In genomic region chr2:78459444-78459843, GRCm38 (mm10) we compare ENCODE assay signal across 28 mouse cellular contexts.
"Had no signal": no experiment of that assay in that cellular context is flagged by ENCODE, and none has a peak within 500 bp of the region (broad histone marks: within the 10 kb centered on the region; RNA-seq: fewer than 3 reads in every experiment).

No protein-coding gene starts in this region.

- DNase-seq: cerebellum, adult 2 months; cerebellum, adult 8-10 months; cerebellum, adult 9-10 months; cerebellum, adult 9-11 months; cerebellum, postnatal 10 days; cerebellum, postnatal 14 days; cerebellum, postnatal 25 days; cerebellum, postnatal 36 days; embryo, embryonic 11 days; forebrain, postnatal 0 days; gastrocnemius, adult 2 months; gastrocnemius, postnatal 10 days; gastrocnemius, postnatal 14 days; gastrocnemius, postnatal 25 days; gastrocnemius, postnatal 36 days; heart, adult 11 months; heart, adult 18-20 months had no signal

- H3K27me3 ChIP-seq: embryonic facial prominence, embryonic 12.5 days; embryonic facial prominence, embryonic 13.5 days; embryonic facial prominence, embryonic 15.5 days; forebrain, embryonic 12.5 days; forebrain, embryonic 13.5 days; forebrain, embryonic 15.5 days had no signal

- H3K36me3 ChIP-seq: embryonic facial prominence, embryonic 10.5 days; embryonic facial prominence, embryonic 12.5 days; embryonic facial prominence, embryonic 13.5 days; embryonic facial prominence, embryonic 15.5 days; forebrain, embryonic 10.5 days; forebrain, embryonic 12.5 days; forebrain, embryonic 15.5 days had no signal

- H3K9me3 ChIP-seq: embryonic facial prominence, embryonic 10.5 days; embryonic facial prominence, embryonic 12.5 days; embryonic facial prominence, embryonic 13.5 days; embryonic facial prominence, embryonic 15.5 days; forebrain, embryonic 10.5 days; forebrain, embryonic 12.5 days; forebrain, embryonic 15.5 days had no signal

- H3K9ac ChIP-seq: embryonic facial prominence, embryonic 12.5 days; embryonic facial prominence, embryonic 13.5 days; embryonic facial prominence, embryonic 15.5 days; forebrain, embryonic 12.5 days; forebrain, embryonic 13.5 days; forebrain, embryonic 15.5 days; forebrain, postnatal 0 days had no signal

- ATAC-seq: forebrain, embryonic 13.5 days; forebrain, embryonic 14.5 days; forebrain, embryonic 15.5 days; forebrain, embryonic 16.5 days; forebrain, postnatal 0 days had no signal

- H3K4me1 ChIP-seq: embryonic facial prominence, embryonic 10.5 days; embryonic facial prominence, embryonic 12.5 days; embryonic facial prominence, embryonic 13.5 days; embryonic facial prominence, embryonic 15.5 days; forebrain, embryonic 10.5 days; forebrain, embryonic 12.5 days; forebrain, embryonic 13.5 days; forebrain, embryonic 15.5 days had no signal

- H3K4me2 ChIP-seq: embryonic facial prominence, embryonic 12.5 days; embryonic facial prominence, embryonic 13.5 days; embryonic facial prominence, embryonic 15.5 days; forebrain, embryonic 12.5 days; forebrain, embryonic 13.5 days; forebrain, embryonic 15.5 days had no signal

- H3K27ac ChIP-seq: embryonic facial prominence, embryonic 10.5 days; embryonic facial prominence, embryonic 12.5 days; embryonic facial prominence, embryonic 13.5 days; embryonic facial prominence, embryonic 15.5 days; forebrain, embryonic 10.5 days; forebrain, embryonic 12.5 days; forebrain, embryonic 13.5 days; forebrain, embryonic 15.5 days; gastrocnemius, adult 2 months had no signal

- H3K4me3 ChIP-seq: embryonic facial prominence, embryonic 10.5 days; embryonic facial prominence, embryonic 12.5 days; embryonic facial prominence, embryonic 13.5 days; embryonic facial prominence, embryonic 15.5 days; erythroblast, embryonic 14.5 days; forebrain, embryonic 10.5 days; forebrain, embryonic 12.5 days; forebrain, embryonic 13.5 days; forebrain, embryonic 15.5 days; gastrocnemius, adult 2 months had no signal
